Mouse (Mus musculus): ENCODE data around the gene Gm4737.
"Not testable (repeated sequence)": the region's sequence is repeated elsewhere in the genome, so short reads cannot be mapped to it uniquely, and the experiment has no call there.

Gm4737 gene

GRCm38 (mm10) chr16:46154832-46155231 lies at the start of gene Gm4737:
Gm4737 (minus strand) TSS chr16:46155077.
- DNase-seq, result not testable (repeated sequence)

GRCm38 (mm10) chr16:46195792-46196191 lies 40.9 kb upstream of the Gm4737 start:
- no peak for DNase-seq

- DNase-seq, result no peak
Measured at GRCm38 (mm10) chr16:46183096-46183495, 28.2 kb upstream of the Gm4737 start.

- no peak for DNase-seq
Measured at GRCm38 (mm10) chr16:46178121-46178801, 23.4 kb upstream of the Gm4737 start.

DNA sequence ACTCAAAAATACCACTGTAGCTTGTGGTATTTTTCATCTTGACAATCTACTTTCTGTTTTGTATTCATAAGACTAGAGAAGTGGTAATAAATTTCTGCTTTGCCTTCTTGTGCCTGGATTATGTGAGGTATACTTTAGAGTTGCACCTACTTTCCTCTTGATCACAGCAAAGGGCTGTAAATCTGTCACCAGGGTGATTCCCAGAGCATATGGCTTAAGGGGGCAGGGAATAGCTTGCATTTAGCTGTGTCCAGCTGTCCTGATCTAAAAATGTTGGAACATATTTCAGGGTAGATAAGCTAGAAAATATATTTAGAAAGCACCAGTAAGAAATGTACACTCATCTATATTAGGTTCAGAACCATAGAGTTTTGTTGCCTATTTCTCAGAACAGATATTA lies 18.2 kb upstream of the Gm4737 start:
- no peak for DNase-seq

GRCm38 (mm10) chr16:46166971-46167370 lies 12.1 kb upstream of the Gm4737 start:
- DNase-seq, result no peak

- no peak for DNase-seq
Measured at GRCm38 (mm10) chr16:46165305-46165704, 10.4 kb upstream of the Gm4737 start.

DNA sequence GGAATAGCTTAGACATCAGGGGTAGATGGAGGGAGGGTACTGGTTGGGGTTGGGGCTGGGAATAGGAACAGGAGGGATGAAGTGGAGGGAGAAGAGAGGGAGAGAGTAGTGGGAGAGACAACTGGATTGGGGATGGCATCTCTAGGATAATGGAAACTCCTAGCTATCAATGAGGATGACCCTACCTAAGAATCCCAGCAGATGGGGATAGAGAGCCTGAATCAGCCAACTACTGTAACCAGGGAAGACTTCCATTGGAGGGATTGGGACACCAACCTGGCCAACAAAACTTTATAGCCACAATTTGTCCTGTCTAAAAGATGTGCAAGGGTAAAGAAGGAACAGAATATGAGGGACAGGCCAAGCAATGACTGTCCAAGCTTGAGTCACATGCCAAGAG lies 3.7 kb downstream of the Gm4737 start:
- DNase-seq, result no peak

DNA sequence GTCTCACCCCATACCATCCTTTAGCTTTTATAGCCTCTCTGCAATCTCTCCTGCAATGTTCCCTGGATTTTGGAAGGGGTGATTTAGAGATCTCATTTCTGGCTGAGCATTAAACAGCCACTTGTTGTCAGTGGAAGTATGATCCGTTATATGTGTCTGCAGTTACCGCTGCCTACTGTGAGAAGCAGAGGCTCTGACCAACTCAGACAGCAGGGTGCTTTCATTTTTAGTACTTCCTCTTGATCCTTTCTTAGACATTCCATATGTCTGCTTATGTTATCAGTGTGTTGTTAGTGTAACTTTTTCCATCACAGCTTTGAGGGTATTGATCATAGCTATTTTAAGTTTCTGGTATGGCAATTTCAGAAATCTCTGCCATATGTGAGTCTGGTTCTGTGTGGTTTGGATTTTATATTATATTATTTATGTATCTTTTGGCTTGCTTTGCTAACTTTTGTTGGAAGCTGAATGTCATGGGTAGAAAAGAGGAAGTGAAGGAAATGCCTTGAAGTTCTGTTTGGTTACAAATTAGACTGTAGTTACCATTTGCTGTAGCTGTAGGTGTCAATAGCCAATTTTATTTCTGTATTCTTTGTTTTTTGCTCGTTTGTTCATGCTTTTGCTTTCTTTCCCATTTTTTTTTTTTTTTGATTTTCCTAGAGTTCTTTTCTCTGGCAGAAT lies 6.1 kb downstream of the Gm4737 start:
- no peak for DNase-seq

GRCm38 (mm10) chr16:46146962-46147361 lies 7.9 kb downstream of the Gm4737 start:
- DNase-seq, result no peak

GRCm38 (mm10) chr16:46122238-46122637 lies 32.6 kb downstream of the Gm4737 start:
- DNase-seq, result no peak

DNA sequence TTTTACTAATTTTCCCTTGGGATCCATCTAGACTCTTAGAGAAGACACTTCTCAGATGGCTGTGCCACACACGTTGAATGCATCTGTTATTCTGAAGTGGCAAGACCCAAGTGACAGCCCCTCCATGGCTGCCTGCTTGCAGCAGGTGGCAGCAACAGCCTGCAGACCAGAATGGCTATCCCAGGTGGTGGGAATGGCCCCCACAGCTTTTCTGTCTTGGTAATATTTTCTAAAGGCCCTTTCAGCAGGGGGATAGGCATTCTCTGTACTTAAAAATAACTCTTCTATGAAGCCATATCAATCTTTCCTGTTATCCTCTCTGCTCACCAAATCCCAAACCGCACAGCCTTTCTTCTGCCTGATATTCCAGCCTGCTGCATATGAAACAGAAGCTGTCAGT lies 33.5 kb downstream of the Gm4737 start:
- peak; percentile 7 for DNase-seq

GRCm38 (mm10) chr16:46120607-46121006 lies 34.3 kb downstream of the Gm4737 start:
- DNase-seq, result no peak

DNA sequence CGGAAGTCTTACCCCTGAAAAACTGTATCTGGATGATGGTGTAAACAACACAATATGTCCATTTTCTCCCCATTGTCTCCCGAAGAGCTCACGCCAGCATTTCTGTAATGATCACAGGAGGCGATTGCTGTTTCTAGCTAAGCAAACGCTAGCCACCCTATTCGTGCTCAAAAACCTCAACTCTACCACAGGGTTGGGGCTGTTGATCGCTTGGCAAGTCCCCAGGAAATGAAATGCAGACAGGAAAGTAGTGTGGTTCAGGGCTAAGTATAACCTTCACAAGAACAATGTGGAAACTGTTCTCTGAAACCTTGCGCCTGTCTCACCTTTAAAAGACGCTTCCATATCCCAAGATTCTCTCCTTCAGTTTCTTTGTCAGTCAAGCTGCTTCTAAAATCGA lies 34.9 kb downstream of the Gm4737 start, which contains the start of gene Cd96:
TSS of gene Cd96 (minus strand) at position 232 of the 400 bp plus-strand sequence.
- DNase-seq, result peak; percentile 8

- DNase-seq, result no peak
Measured at GRCm38 (mm10) chr16:46117645-46118044, 37.2 kb downstream of the Gm4737 start.

DNA sequence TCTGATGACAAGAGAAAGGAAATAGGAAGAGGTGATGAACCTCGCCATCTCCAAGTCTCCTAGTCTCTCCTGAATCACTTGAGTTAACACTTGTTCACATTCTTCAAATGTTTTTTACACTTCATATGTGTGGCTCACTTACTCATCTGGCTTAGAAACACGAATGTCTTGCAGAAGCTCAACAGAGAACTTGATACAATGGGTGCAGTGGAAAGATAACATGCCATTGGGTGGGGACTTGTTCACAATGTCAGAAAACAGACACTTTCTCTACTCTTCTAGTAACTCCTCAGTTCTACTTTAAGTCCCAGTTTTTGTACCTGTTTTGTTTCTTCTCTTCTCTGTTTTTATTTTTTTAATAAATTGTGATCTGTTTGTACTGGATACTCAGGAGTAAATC lies 40.1 kb downstream of the Gm4737 start:
- no peak for DNase-seq

DNA sequence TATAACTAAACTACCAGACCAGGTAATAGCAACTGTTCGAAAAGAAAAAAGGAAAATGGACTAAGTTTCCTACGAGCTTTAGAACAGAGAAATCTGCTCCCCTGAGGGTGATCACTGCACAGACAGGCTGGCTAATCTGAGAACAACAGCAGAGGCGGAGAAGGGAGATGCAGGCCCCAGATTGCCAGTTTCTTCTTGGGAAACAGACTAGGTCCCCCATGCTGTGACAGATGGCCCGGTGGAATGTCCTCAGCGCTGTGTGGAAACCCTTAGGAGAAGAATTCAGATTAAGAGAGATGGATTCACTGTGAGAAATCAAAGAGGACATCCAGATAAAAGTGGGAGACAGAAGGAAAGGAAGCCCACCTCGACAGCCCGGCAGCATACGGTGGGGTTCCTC lies 45.3 kb downstream of the Gm4737 start:
- no peak for DNase-seq

- no peak for DNase-seq
Measured at GRCm38 (mm10) chr16:46107431-46107830, 47.4 kb downstream of the Gm4737 start.

DNA sequence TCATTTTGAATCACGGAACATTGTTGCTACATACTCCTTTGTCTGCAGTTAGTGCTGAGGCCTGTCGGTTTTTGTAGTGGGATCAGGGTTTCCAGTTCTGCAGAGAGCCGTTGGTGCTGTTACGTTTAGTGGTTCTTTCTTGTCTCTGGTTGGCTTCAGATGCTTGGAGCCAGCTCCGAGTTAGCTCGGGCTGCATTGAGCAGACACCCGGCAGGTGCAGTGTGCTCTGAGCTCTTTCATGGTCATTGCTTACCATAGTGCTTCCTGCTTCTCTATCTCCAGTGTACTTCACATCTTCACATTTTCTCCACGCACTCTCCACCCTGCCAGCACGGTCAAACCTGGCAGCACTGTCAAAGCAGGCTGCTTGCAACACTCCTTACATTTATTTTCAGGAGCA lies 50.4 kb downstream of the Gm4737 start:
- no peak for DNase-seq

All from lung, postnatal 14 days (tissue).